Mouse (Mus musculus) retina, adult 2 months (tissue): ENCODE measurements around the gene Slc32a1.

Experiments
- DNase-seq: peaks from one replicate; pipeline ENCODE4 v3.0.0-alpha.2; 2012; ENCODE audit warnings: low read depth, low spot score

Slc32a1 gene

GRCm38 (mm10) chr2:158610488-158611325 is at the start of gene Slc32a1:
Slc32a1 (plus strand) TSS chr2:158610767.
- no peak for DNase-seq

- DNase-seq: no peak
Observed at GRCm38 (mm10) chr2:158560801-158561200, 49.8 kb upstream of the Slc32a1 start.

GRCm38 (mm10) chr2:158561371-158562144 is 49.0 kb upstream of the Slc32a1 start:
- no peak for DNase-seq

GRCm38 (mm10) chr2:158570421-158571081 is 40.0 kb upstream of the Slc32a1 start:
- no peak for DNase-seq

- no peak for DNase-seq
Observed at GRCm38 (mm10) chr2:158579979-158580378, 30.6 kb upstream of the Slc32a1 start.

- no peak for DNase-seq
Observed at GRCm38 (mm10) chr2:158584621-158585358, 25.8 kb upstream of the Slc32a1 start.

- no peak for DNase-seq
Observed at GRCm38 (mm10) chr2:158588524-158589271, 21.9 kb upstream of the Slc32a1 start.

GRCm38 (mm10) chr2:158590495-158590894 is 20.1 kb upstream of the Slc32a1 start:
- DNase-seq: no peak

- no peak for DNase-seq
Observed at GRCm38 (mm10) chr2:158591286-158591685, 19.3 kb upstream of the Slc32a1 start.

- no peak for DNase-seq
Observed at GRCm38 (mm10) chr2:158593371-158593770, 17.2 kb upstream of the Slc32a1 start.

- no peak for DNase-seq
Observed at GRCm38 (mm10) chr2:158595103-158595502, 15.5 kb upstream of the Slc32a1 start.

GRCm38 (mm10) chr2:158595577-158595976 is 15.0 kb upstream of the Slc32a1 start:
- no peak for DNase-seq

- DNase-seq: no peak
Observed at GRCm38 (mm10) chr2:158596803-158597202, 13.8 kb upstream of the Slc32a1 start.

GRCm38 (mm10) chr2:158600517-158600916 is 10.1 kb upstream of the Slc32a1 start:
- DNase-seq: no peak

GRCm38 (mm10) chr2:158601326-158601725 is 9.2 kb upstream of the Slc32a1 start:
- no peak for DNase-seq

- no peak for DNase-seq
Observed at GRCm38 (mm10) chr2:158602663-158603062, 7.9 kb upstream of the Slc32a1 start.

GRCm38 (mm10) chr2:158606511-158606964 is 4.0 kb upstream of the Slc32a1 start:
- no peak for DNase-seq

GRCm38 (mm10) chr2:158609681-158610080 is 886 bp upstream of the Slc32a1 start:
- no peak for DNase-seq

- DNase-seq: no peak
Observed at GRCm38 (mm10) chr2:158611326-158611719, 756 bp downstream of the Slc32a1 start.
